20 mouse cellular contexts compared by ENCODE assay signal in genomic region chr19:6571476-6571875, GRCm38 (mm10). TPM values are rescaled to one million over a fixed set of nuclear protein-coding genes. Genes with fewer than 3 reads are reported as not detected.
DNase-seq lines count a peak whose midpoint lies in the region; TF ChIP-seq lines count a peak whose summit lies in the region.
"Had no signal": no experiment of that assay in that cellular context is flagged by ENCODE, and none has a peak within 500 bp of the region (broad histone marks: within the 10 kb centered on the region; RNA-seq: fewer than 3 reads in every experiment).

No protein-coding gene starts in this region.

- peaks cover 86% of the 10 kb centered on the region for H3K4me1 ChIP-seq in cerebellum, adult 2 months (ENCODE audit: control insufficient read depth, insufficient read depth, low read length)
- H3K4me1 ChIP-seq: heart, embryonic 12.5 days had no signal

- H3K4me3 ChIP-seq in cerebellum, adult 2 months (replicated peaks; ENCODE audit: insufficient read depth, low read depth, low read length) = no peak overlapping the region
- H3K4me3 ChIP-seq: embryonic facial prominence, embryonic 10.5 days; forebrain, embryonic 13.5 days; heart, embryonic 12.5 days; hindbrain, embryonic 10.5 days had no signal

- H3K27me3 ChIP-seq in cerebellum, adult 2 months (ENCODE audit: control insufficient read depth, insufficient read depth, low read length) = no peaks in the 10 kb centered on the region
- H3K27me3 ChIP-seq: forebrain, embryonic 13.5 days had no signal

- DNase-seq in cerebellum, adult 11-12 months = peak; percentile 56
- DNase-seq in cerebellum, postnatal 4 days (ENCODE audit: low spot score in 2 of 2) = no peak
- peak; percentile 68 for DNase-seq in kidney, adult 9 months
- no peak for DNase-seq in kidney, postnatal 10 days
- peak; percentile 60 to 65 for DNase-seq in cerebellum, adult 2 months
- peak; percentile 47 to 66 for DNase-seq in cerebellum, postnatal 25 days
- no peak for DNase-seq in Muller cell, postnatal 12 days (ENCODE audit: inconsistent ontology term)
- DNase-seq: adrenal gland, postnatal 14 days; forebrain, postnatal 0 days; gastrocnemius, postnatal 14 days had no signal

- WGBS in cerebellum, adult 2 months = 22% methylated on average over 5 of the region's 5 CpGs

- H3K27ac ChIP-seq in cerebellum, adult 2 months (ENCODE audit: insufficient read depth, low read length) = peak overlapping the region; percentile 91
- H3K27ac ChIP-seq: embryonic facial prominence, embryonic 10.5 days; forebrain, embryonic 13.5 days; hindbrain, embryonic 10.5 days; hindbrain, embryonic 14.5 days had no signal

- no peak for TF ChIP-seq POLR2A in cerebellum, adult 2 months (IDR thresholded peaks at IDR 0.05; ENCODE audit: borderline replicate concordance, insufficient read depth, low read length)

- TF ChIP-seq CTCF in cerebellum, adult 2 months (IDR thresholded peaks at IDR 0.05; ENCODE audit: borderline replicate concordance, insufficient read depth, low read depth, low read length) = no peak

RNA-seq across cellular contexts. Expression of gene Slc22a12, which starts 28.6 kb away (rescaled TPM):
- 0.15 and 0.24 TPM in 2 replicates for polyA plus RNA-seq in cerebellum, adult 2 months (2012; rRNA removed)
- polyA plus RNA-seq: activated CD4-positive, CD25-positive, alpha-beta regulatory T cell, adult 4 months; C2C12; embryonic facial prominence, embryonic 10.5 days; embryonic facial prominence, embryonic 14.5 days; forebrain, embryonic 13.5 days; heart, embryonic 12.5 days; heart, embryonic 16.5 days; hindbrain, embryonic 10.5 days; hindbrain, embryonic 14.5 days; Patski had no signal

Comparison
In these comparisons a context has a peak if more than half of its experiments do, and no peak if none do; other contexts are left out.
1. DNase-seq: peak in cerebellum, adult 11-12 months (single experiment), kidney, adult 9 months (single experiment), cerebellum, adult 2 months (2 of 2) and cerebellum, postnatal 25 days (2 of 2); none in cerebellum, postnatal 4 days (0 of 2), kidney, postnatal 10 days (single experiment) and Muller cell, postnatal 12 days (single experiment).